ENCODE assay signal across 8 mouse cellular contexts in genomic region chr10:99262867-99263379, GRCm38 (mm10). TPM values are rescaled to one million over a fixed set of nuclear protein-coding genes. Genes with fewer than 3 reads are reported as not detected.
A peak's percentile ranks its signal among the peaks of the same experiment; 100 is the strongest.
DNase-seq lines count a peak whose midpoint lies in the region; ATAC-seq and TF ChIP-seq lines count a peak whose summit lies in the region.

Gene Dusp6, plus strand, starts transcription at chr10:99263231.

- H3K4me3 ChIP-seq in E14TG2a.4 (replicated peaks; ENCODE audit: low read length): peak within 1 kb of the TSS; percentile 97
- H3K4me3 ChIP-seq in forebrain, embryonic 15.5 days: peak within 1 kb of the TSS; percentile 78
- peak within 1 kb of the TSS; percentile 93 for H3K4me3 ChIP-seq in lung, adult 2 months (replicated peaks; ENCODE audit: extremely low read depth, low read depth, low read length)

- H3K9me3 ChIP-seq in E14TG2a.4 (ENCODE audit: low read length): no peaks in the 10 kb centered on the region
- no peaks in the 10 kb centered on the region for H3K9me3 ChIP-seq in forebrain, embryonic 15.5 days

- H3K36me3 ChIP-seq in E14TG2a.4 (ENCODE audit: insufficient read depth, low read length): peaks cover 26% of the 10 kb centered on the region
- no peaks in the 10 kb centered on the region for H3K36me3 ChIP-seq in forebrain, embryonic 15.5 days

- intact Hi-C loops in heart, postnatal 25 days (cut with DNase I): loop anchor here (5.0 kb wide), 1 partner anchor 314 kb away; no protein-coding TSS in a partner anchor

- 0% methylated on average over 29 of the region's 29 CpGs for whole genome bisulfite sequencing in forebrain, embryonic 15.5 days
- WGBS in lung, adult 2 months: under 1% methylated on average over 29 of the region's 29 CpGs

- peak within 1 kb of the TSS; percentile 83 for H3K9ac ChIP-seq in forebrain, embryonic 15.5 days (replicated peaks)

- DNase-seq in heart, postnatal 25 days (ENCODE audit: low spot score): peak; percentile 97
- peak; percentile 96 to 98 for DNase-seq in layer of hippocampus, adult 18-20 months (ENCODE audit: low spot score in 2 of 2)
- peak; percentile 95 for DNase-seq in lung, adult 2 months
- peak; percentile 84 to 90 for DNase-seq in thymus, adult 18-20 months

- H3K27me3 ChIP-seq in E14TG2a.4 (ENCODE audit: insufficient read depth, low read length): no peaks in the 10 kb centered on the region
- peaks cover 20% of the 10 kb centered on the region; the same call in 1 of the 2 replicates for H3K27me3 ChIP-seq in forebrain, embryonic 15.5 days

- peak; percentile 85 for ATAC-seq in cerebellum, adult (ENCODE audit: insufficient number of reproducible peaks, low FRiP score, low TSS enrichment)
- peak; percentile 98 for ATAC-seq in forebrain, embryonic 15.5 days (replicated peaks)
- ATAC-seq in neutrophil, adult 5-6 weeks (ENCODE audit: extremely low read depth, insufficient number of reproducible peaks, low FRiP score, poor library complexity, severe bottlenecking): peak; percentile 77

- peak; percentile 98 for TF ChIP-seq POLR2A in lung, adult 2 months (IDR thresholded peaks at IDR 0.05; ENCODE audit: borderline replicate concordance, extremely low read depth, low read depth, low read length)

- peak within 1 kb of the TSS; percentile 92 for H3K4me2 ChIP-seq in forebrain, embryonic 15.5 days (replicated peaks)

- no peak for TF ChIP-seq CTCF in E14TG2a.4 (conservative IDR thresholded peaks at IDR 0.05; ENCODE audit: low read length)
- TF ChIP-seq CTCF in lung, adult 2 months (IDR thresholded peaks at IDR 0.05; ENCODE audit: insufficient read depth, low read length): no peak

- H3K27ac ChIP-seq in forebrain, embryonic 15.5 days (replicated peaks): peak within 1 kb of the TSS; percentile 93

- peaks cover 42% of the 10 kb centered on the region for H3K4me1 ChIP-seq in E14TG2a.4 (replicated peaks; ENCODE audit: low read depth, low read length)
- peaks cover 46% of the 10 kb centered on the region for H3K4me1 ChIP-seq in forebrain, embryonic 15.5 days
- peaks cover 7% of the 10 kb centered on the region for H3K4me1 ChIP-seq in lung, adult 2 months (ENCODE audit: control insufficient read depth, insufficient read depth, low read length)

RNA-seq across cellular contexts. Expression of gene Dusp6, which starts in this region (rescaled TPM):
- 33.3 and 36.4 TPM in 2 replicates for polyA plus RNA-seq in forebrain, embryonic 15.5 days (2015; fragmentation: Nextera tagmentation; extraction: Ambion mirVana)
- 10 to 100 TPM; 18.5 to 19.5 TPM for total RNA-seq in heart, postnatal 25 days (2021)
- 10 to 100 TPM; 80.3 to 83.0 TPM for total RNA-seq in layer of hippocampus, adult 18-20 months (2021)
- polyA plus RNA-seq in lung, adult 2 months (2012; rRNA removed): 81.2 and 85.4 TPM in 2 replicates
- 136 and 143 TPM in 2 replicates for total RNA-seq in neutrophil, adult 5-6 weeks (2017)

Comparison
In these comparisons a context has a peak if more than half of its experiments do, and no peak if none do; other contexts are left out.
1. Peak in every context shown above with its lines: DNase-seq, ATAC-seq, H3K4me3 ChIP-seq and H3K27ac ChIP-seq.